Mouse (Mus musculus) monocyte, adult 2 months (primary cell): ENCODE data around the gene Uap1l1.
A peak's percentile ranks its signal among the peaks of the same experiment; 100 is the strongest.
"Not testable (repeated sequence)": the region's sequence is repeated elsewhere in the genome, so short reads cannot be mapped to it uniquely, and the experiment has no call there.

Experiments used
- DNase-seq, 2 experiments: peaks; one replicate each; pipeline ENCODE4 v3.0.0; 2022; ENCODE audit warnings: low spot score in 2 of 2, low read depth in 1 of 2

Uap1l1 gene

GRCm38 (mm10) chr2:25365091-25365761, at the start of gene Uap1l1:
Gene Uap1l1 (minus strand): TSS chr2:25365682.
- peak; percentile 27 to 29 for DNase-seq

- DNase-seq = not testable (repeated sequence)
Observed at GRCm38 (mm10) chr2:25413436-25413835, 48.0 kb upstream of the Uap1l1 start.

- no peak for DNase-seq
Observed at GRCm38 (mm10) chr2:25408908-25409307, 43.4 kb upstream of the Uap1l1 start.

- DNase-seq = no peak
Observed at GRCm38 (mm10) chr2:25403994-25404393, 38.5 kb upstream of the Uap1l1 start.

- DNase-seq = no peak
Observed at GRCm38 (mm10) chr2:25402972-25403601, 37.6 kb upstream of the Uap1l1 start.

- peak; percentile 50 to 63 for DNase-seq
Observed at GRCm38 (mm10) chr2:25402377-25402971, 37.0 kb upstream of the Uap1l1 start.

- DNase-seq = no peak
Observed at GRCm38 (mm10) chr2:25400764-25401163, 35.3 kb upstream of the Uap1l1 start.

GRCm38 (mm10) chr2:25400291-25400690, 34.8 kb upstream of the Uap1l1 start:
- no peak for DNase-seq

- no peak for DNase-seq
Observed at GRCm38 (mm10) chr2:25399051-25399450, 33.6 kb upstream of the Uap1l1 start, which contains the start of gene Npdc1. Gene Npdc1 (plus strand): TSS chr2:25399351.

GRCm38 (mm10) chr2:25398065-25398464, 32.6 kb upstream of the Uap1l1 start:
- DNase-seq = no peak

- no peak for DNase-seq
Observed at GRCm38 (mm10) chr2:25397010-25397409, 31.5 kb upstream of the Uap1l1 start.

GRCm38 (mm10) chr2:25396597-25396983, 31.1 kb upstream of the Uap1l1 start:
- DNase-seq = no peak

- DNase-seq = no peak
Observed at GRCm38 (mm10) chr2:25395721-25396596, 30.5 kb upstream of the Uap1l1 start, which contains the start of gene Entpd2. Gene Entpd2 (plus strand): TSS chr2:25395874.

GRCm38 (mm10) chr2:25394281-25395221, 29.1 kb upstream of the Uap1l1 start:
- no peak for DNase-seq

GRCm38 (mm10) chr2:25391266-25391665, 25.8 kb upstream of the Uap1l1 start:
- no peak for DNase-seq

- DNase-seq = no peak
Observed at GRCm38 (mm10) chr2:25384492-25384891, 19.0 kb upstream of the Uap1l1 start.

- no peak for DNase-seq
Observed at GRCm38 (mm10) chr2:25376589-25376988, 11.1 kb upstream of the Uap1l1 start.

GRCm38 (mm10) chr2:25373431-25373830, 7.9 kb upstream of the Uap1l1 start:
- no peak for DNase-seq

- no peak for DNase-seq
Observed at GRCm38 (mm10) chr2:25372644-25373391, 7.3 kb upstream of the Uap1l1 start.
